Mouse (Mus musculus) lung, embryonic 14.5 days (tissue): ENCODE data around the gene Cpz. TPM values are rescaled to one million over a fixed set of nuclear protein-coding genes. Genes with fewer than 3 reads are reported as not detected.

Source experiments
- ATAC-seq: fragments of 200-750 bp; cut with Nextera tagmentation; 2 replicates; pipeline ENCODE4 v1.8.0; 2017; ENCODE audit warnings: mild to moderate bottlenecking, moderate TSS enrichment, moderate library complexity; ENCODE audit not compliant: insufficient read depth
- DNase-seq: peaks from one replicate; pipeline ENCODE4 v3.0.0-alpha.2; 2015
- H3K27ac ChIP-seq: fragments of 300-500 bp; sonication (generic); 2 replicates; pipeline ENCODE4 v1.5.1; 2014; ENCODE audit warnings: low read depth, mild to moderate bottlenecking, moderate library complexity
- H3K27me3 ChIP-seq: fragments of 300-500 bp; sonication (generic); 2 replicates; pipeline ENCODE4 v1.6.1; 2014; ENCODE audit warnings: low read length, control low read depth; ENCODE audit not compliant: insufficient read depth
- H3K36me3 ChIP-seq: fragments of 300-500 bp; sonication (generic); 2 replicates; pipeline ENCODE4 v1.6.1; 2014; ENCODE audit warnings: control low read depth; ENCODE audit not compliant: insufficient read depth
- H3K4me1 ChIP-seq: fragments of 300-500 bp; sonication (generic); 2 replicates; pipeline ENCODE4 v1.6.1; 2014; ENCODE audit warnings: antibody characterized with exemption, control low read depth; ENCODE audit not compliant: insufficient read depth
- H3K4me2 ChIP-seq: fragments of 300-500 bp; sonication (generic); 2 replicates; pipeline ENCODE4 v1.6.1; 2014; ENCODE audit warnings: mild to moderate bottlenecking
- H3K4me3 ChIP-seq: fragments of 300-500 bp; sonication (generic); 2 replicates; pipeline ENCODE4 v1.5.1; 2014; ENCODE audit warnings: low read depth, low read length
- H3K9ac ChIP-seq: fragments of 300-500 bp; sonication (generic); 2 replicates; pipeline ENCODE4 v1.6.1; 2014
- H3K9me3 ChIP-seq: fragments of 300-500 bp; sonication (generic); 2 replicates; pipeline ENCODE4 v1.6.1; 2016; ENCODE audit warnings: low read depth, low read length, control low read depth
- CTCF ChIP-seq: IDR thresholded peaks from 2 replicates; pipeline ENCODE4 v1.5.1; 2016; ENCODE audit warnings: antibody characterized with exemption, low read depth
- WGBS: fragments of 180-500 bp; shearing (Covaris S2); extraction: QIAGEN DNeasy Blood & Tissue Kit; methylation state at CpG from one replicate; pipeline ENCODE4 v1.1.7; 2014; 5-methylcytosine and 5-hydroxymethylcytosine counted together
- polyA plus RNA-seq: library from polyadenylated mRNA; unstranded; fragments of >200 nt; fragmentation: Nextera tagmentation; extraction: Ambion mirVana; gene quantifications from 2 replicates; pipeline ENCODE4 v1.2.1, GENCODE M21; 2014

The Cpz gene
- polyA plus RNA-seq, 1 experiment from 2014 or later, result 5.3 TPM

DNA sequence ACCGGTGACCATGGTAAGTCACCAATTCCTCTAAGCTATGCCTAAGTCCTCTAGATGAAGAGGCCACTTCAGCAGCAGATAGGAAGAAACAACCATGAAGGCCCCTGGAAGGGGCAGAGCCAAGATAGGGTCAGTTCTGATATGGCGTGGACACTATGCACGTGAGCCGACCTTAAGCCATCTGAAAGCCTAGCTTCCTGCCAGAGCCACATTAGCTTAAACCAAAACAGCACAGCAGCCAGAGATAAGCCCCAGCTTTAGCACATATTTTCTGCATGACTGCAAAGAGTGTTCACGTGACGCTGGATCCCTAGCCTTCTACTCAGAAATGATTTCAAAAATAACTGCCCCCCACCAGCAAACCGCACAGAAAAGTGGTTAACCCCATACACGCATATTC lies 33.9 kb upstream of the Cpz start:
- no peak overlapping the region for H3K4me2 ChIP-seq
- DNase-seq (no peak), ATAC-seq (no peak)
- H3K36me3 ChIP-seq, result peaks cover 61% of the 10 kb centered on the region
- no peak overlapping the region for H3K27ac ChIP-seq
- no peak overlapping the region for H3K4me3 ChIP-seq
- H3K9me3 ChIP-seq, result no peaks in the 10 kb centered on the region
- no peaks in the 10 kb centered on the region for H3K4me1 ChIP-seq
- TF ChIP-seq CTCF, result no peak
- no peaks in the 10 kb centered on the region for H3K27me3 ChIP-seq
- WGBS, result 74% methylated on average over 8 of the region's 8 CpGs
- no peak overlapping the region for H3K9ac ChIP-seq

DNA sequence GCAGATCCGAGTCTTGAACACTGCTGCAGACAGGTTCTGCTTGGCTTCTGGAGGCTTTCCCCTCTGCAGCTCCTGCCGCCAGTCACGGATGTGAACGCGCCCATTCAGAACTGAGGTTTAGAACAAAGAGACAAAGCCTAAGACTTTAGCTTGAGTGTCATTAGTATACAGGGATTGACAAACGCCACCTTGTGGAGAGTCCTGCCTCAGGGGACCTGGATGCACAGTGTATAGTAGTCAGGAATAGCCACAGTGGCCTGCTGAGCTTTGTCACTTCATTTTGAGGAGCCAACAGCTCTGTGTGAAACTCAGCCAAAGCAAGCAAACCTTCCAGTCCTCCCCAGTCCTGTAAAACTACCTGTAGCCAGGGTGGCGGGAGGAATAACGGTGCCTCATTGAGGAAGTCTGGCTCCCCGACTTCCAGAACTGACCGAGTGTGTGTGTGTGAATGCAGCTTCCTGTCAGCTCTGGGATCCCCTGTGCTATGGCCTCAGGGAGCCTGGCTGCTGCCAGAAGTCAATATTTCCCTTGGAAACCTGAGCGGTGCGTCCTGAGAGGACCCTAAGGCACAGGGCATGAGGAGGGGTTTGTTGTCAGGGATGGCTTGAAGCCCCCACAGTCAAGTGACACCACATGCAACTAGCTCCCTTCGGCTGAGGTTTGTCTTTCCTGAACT lies 32.6 kb upstream of the Cpz start:
- ATAC-seq (no peak), DNase-seq (peak; percentile 60)
- no peak overlapping the region for H3K4me2 ChIP-seq
- H3K36me3 ChIP-seq, result peaks cover 48% of the 10 kb centered on the region
- H3K4me1 ChIP-seq, result no peaks in the 10 kb centered on the region
- H3K4me3 ChIP-seq, result no peak overlapping the region
- 76% methylated on average over 13 of the region's 13 CpGs for WGBS
- peak; percentile 52 for TF ChIP-seq CTCF
- H3K27ac ChIP-seq, result no peak overlapping the region
- no peak overlapping the region for H3K9ac ChIP-seq
- no peaks in the 10 kb centered on the region for H3K27me3 ChIP-seq
- no peaks in the 10 kb centered on the region for H3K9me3 ChIP-seq

DNA sequence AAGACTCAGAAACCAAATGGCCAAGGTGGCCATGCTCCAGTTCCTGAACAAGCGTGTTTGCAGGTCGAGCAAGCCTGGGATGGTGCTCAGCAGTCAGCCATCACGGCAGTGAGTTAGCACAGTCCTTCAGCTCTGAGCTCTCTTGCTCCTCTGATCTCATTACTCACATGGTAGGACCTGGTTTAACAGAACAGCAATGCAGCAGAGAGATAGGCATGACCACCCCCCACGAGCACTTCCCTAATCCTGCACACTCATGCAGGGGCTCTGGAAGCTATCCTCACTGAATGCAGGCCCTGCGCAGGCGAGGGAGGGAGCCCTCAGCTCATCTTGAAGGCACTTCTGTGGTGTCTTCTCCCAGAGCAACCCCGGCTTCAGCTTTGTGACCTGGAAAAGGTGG lies 30.9 kb upstream of the Cpz start:
- no peak for TF ChIP-seq CTCF
- DNase-seq, result no peak
- Histone ChIP-seq H3K27me3 (no peaks in the 10 kb centered on the region), H3K4me1 (no peaks in the 10 kb centered on the region), H3K9ac (no peak overlapping the region), H3K9me3 (no peaks in the 10 kb centered on the region), H3K36me3 (peaks cover 35% of the 10 kb centered on the region), H3K4me3 (no peak overlapping the region), H3K27ac (no peak overlapping the region), H3K4me2 (no peak overlapping the region)
- 84% methylated on average over 7 of the region's 7 CpGs for WGBS
- ATAC-seq, result no peak

DNA sequence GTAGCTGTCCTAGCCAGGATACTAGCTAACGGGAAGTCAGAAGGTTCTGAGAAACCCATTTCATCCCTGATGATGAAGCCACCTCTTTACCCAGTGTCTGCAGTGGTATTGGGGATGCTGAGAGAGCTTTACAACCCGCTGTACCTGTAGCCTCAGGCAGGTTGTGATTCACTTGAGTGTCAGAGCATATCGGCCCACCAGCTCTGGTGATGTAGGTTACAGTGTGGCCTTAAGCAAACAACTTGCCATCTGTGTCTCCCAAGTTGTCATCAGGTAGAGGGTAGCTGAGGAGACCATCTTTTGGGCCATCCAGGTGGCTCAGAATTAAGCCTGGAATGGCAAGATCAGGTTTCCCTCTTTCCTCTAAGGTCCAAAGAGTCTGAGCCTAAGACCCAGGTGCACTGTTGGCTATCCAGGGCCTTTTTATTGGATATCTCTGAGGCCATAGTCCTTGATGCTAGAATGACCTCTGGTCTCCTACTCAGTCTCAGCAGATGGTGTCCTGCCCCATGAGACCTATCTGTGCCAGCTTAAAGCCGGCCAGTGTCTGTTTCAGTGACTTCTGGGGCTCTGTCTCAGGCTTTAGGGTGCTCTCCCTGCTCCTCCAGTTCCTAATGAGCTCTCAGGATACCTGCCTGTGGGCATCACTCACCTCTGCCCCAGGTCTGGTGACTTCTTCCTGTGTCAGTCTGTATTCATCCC lies 27.5 kb upstream of the Cpz start:
- no peak overlapping the region for H3K4me2 ChIP-seq
- DNase-seq, result no peak
- no peaks in the 10 kb centered on the region for H3K9me3 ChIP-seq
- no peak overlapping the region for H3K9ac ChIP-seq
- H3K27me3 ChIP-seq, result no peaks in the 10 kb centered on the region
- no peak for ATAC-seq
- H3K4me3 ChIP-seq, result no peak overlapping the region
- H3K4me1 ChIP-seq, result no peaks in the 10 kb centered on the region
- H3K36me3 ChIP-seq, result peaks cover 19% of the 10 kb centered on the region
- WGBS, result 75% methylated on average over 4 of the region's 4 CpGs
- H3K27ac ChIP-seq, result no peak overlapping the region
- TF ChIP-seq CTCF, result no peak

DNA sequence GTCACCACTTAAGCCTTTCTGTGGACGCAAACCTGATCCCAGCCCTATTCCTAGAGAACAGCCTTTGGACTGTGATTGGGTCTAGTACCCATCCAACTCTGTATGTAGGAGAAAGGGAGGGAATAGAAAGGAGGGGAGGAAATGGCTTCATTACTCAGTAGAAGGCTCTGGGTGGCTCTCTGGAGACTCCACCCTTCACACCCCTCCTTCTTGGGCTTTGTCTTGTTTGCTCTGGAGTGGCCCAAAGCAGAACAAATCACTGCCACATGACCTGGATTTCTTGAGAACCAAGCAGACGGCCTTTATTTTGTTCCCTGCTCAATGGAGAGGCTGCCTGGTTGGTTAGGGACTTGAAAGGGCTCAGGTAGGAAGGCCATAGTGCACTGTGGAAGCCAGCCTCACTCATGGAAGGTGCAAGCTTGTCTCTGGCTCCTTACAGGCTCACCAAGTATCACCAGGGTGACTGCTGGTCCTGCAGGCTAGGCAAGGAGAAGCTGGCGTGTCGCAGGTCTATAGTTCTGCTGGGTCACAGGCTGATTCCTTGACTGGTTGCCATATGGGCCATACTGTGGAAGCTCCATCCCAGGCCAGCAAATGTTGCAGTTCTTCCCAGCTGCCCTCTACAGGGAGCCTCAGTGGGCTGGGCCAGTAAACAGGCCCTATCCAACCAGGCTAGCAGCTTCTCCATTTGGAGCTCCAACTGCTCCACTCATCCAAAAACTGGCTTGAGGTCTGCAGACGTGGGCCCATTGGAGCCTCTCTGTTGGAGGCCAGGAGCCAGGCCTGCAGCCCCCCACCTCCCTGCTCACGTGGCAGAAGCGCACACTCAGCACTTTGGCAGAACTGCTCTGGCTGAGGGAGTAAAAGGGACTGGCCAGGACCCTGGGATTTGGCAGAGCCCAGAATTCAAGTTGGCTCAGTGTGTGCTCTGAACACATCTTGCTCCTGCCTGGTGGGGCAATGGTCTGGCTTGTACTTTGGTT lies 26.6 kb upstream of the Cpz start:
- Histone ChIP-seq H3K36me3 (peaks cover 11% of the 10 kb centered on the region), H3K9ac (no peak overlapping the region), H3K4me1 (no peaks in the 10 kb centered on the region), H3K4me3 (no peak overlapping the region), H3K9me3 (no peaks in the 10 kb centered on the region), H3K27me3 (no peaks in the 10 kb centered on the region), H3K27ac (no peak overlapping the region), H3K4me2 (no peak overlapping the region)
- ATAC-seq, result peak; percentile 41; the same call in 1 of the 2 replicates
- 33% methylated on average over 7 of the region's 7 CpGs for WGBS
- no peak for TF ChIP-seq CTCF
- DNase-seq, result peak; percentile 31

DNA sequence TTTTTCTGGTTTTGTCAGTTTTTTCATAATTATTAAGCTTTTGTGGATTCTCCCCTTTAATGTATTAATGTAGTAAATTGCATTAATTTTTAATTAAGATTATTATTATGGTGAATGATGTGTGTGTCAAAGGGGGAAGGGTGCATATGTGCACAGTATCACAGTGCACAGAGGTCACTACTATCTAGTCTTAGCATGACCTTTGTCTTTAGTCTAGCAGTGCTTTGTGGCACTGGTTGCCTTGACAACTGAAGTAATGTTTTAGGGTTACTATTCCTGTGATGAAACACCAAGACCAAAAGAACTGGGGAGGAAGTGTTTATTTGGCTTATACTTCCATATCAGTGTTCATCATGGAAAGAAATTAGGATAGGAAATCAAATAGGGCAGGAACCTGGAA lies 20.6 kb upstream of the Cpz start:
- TF ChIP-seq CTCF, result no peak
- no peaks in the 10 kb centered on the region for H3K36me3 ChIP-seq
- ATAC-seq, result no peak
- no peak overlapping the region for H3K9ac ChIP-seq
- H3K27me3 ChIP-seq, result no peaks in the 10 kb centered on the region
- no peaks in the 10 kb centered on the region for H3K9me3 ChIP-seq
- no peak overlapping the region for H3K27ac ChIP-seq
- no peak for DNase-seq
- H3K4me2 ChIP-seq, result no peak overlapping the region
- H3K4me1 ChIP-seq, result no peaks in the 10 kb centered on the region
- H3K4me3 ChIP-seq, result no peak overlapping the region
